Mouse (Mus musculus) lung, embryonic 16.5 days (tissue): ENCODE measurements around the gene Tmc6. TPM values are rescaled to one million over a fixed set of nuclear protein-coding genes. Genes with fewer than 3 reads are reported as not detected.

ENCODE experiments used
- ATAC-seq: fragments of 200-750 bp; cut with Nextera tagmentation; 2 replicates; pipeline ENCODE4 v1.8.0; 2017; ENCODE audit warnings: low read depth, mild to moderate bottlenecking, moderate library complexity
- H3K27ac ChIP-seq: fragments of 300-500 bp; sonication (generic); 2 replicates; pipeline ENCODE4 v1.5.1; 2014; ENCODE audit warnings: mild to moderate bottlenecking, control low read depth, low read length
- H3K27me3 ChIP-seq: fragments of 300-500 bp; sonication (generic); 2 replicates; pipeline ENCODE4 v1.6.1; 2014; ENCODE audit warnings: low read depth, low read length, mixed read lengths; ENCODE audit not compliant: control insufficient read depth, insufficient read depth
- H3K36me3 ChIP-seq: fragments of 300-500 bp; sonication (generic); 2 replicates; pipeline ENCODE4 v1.6.1; 2014; ENCODE audit warnings: low read length; ENCODE audit not compliant: control insufficient read depth, insufficient read depth
- H3K4me1 ChIP-seq: fragments of 300-500 bp; sonication (generic); replicated peaks from 2 replicates; pipeline ENCODE4 v1.6.1; 2014; ENCODE audit warnings: low read length, mixed read lengths; ENCODE audit not compliant: control insufficient read depth, insufficient read depth
- H3K4me2 ChIP-seq: fragments of 300-500 bp; sonication (generic); 2 replicates; pipeline ENCODE4 v1.6.1; 2014; ENCODE audit warnings: low read depth, low read length, control low read depth
- H3K4me3 ChIP-seq: fragments of 300-500 bp; sonication (generic); 2 replicates; pipeline ENCODE4 v1.5.1; 2014; ENCODE audit warnings: mild to moderate bottlenecking, low read length, control low read depth
- H3K9ac ChIP-seq: fragments of 300-500 bp; sonication (generic); 2 replicates; pipeline ENCODE4 v1.6.1; 2014; ENCODE audit warnings: low read length, control low read depth
- H3K9me3 ChIP-seq: fragments of 300-500 bp; sonication (generic); 2 replicates; pipeline ENCODE4 v1.6.1; 2016; ENCODE audit warnings: low read length; ENCODE audit not compliant: control insufficient read depth
- whole genome bisulfite sequencing: fragments of 180-500 bp; shearing (Covaris S2); extraction: QIAGEN DNeasy Blood & Tissue Kit; methylation state at CpG from one replicate; pipeline ENCODE4 v1.1.7; 2014; 5-methylcytosine and 5-hydroxymethylcytosine counted together
- polyA plus RNA-seq: library from polyadenylated mRNA; unstranded; fragments of >200 nt; fragmentation: Nextera tagmentation; extraction: Ambion mirVana; gene quantifications from 2 replicates; pipeline ENCODE4 v1.2.1, GENCODE M21; 2015

Gene Tmc6
- polyA plus RNA-seq, 1 experiment from 2014 or later: 23.6 TPM

DNA sequence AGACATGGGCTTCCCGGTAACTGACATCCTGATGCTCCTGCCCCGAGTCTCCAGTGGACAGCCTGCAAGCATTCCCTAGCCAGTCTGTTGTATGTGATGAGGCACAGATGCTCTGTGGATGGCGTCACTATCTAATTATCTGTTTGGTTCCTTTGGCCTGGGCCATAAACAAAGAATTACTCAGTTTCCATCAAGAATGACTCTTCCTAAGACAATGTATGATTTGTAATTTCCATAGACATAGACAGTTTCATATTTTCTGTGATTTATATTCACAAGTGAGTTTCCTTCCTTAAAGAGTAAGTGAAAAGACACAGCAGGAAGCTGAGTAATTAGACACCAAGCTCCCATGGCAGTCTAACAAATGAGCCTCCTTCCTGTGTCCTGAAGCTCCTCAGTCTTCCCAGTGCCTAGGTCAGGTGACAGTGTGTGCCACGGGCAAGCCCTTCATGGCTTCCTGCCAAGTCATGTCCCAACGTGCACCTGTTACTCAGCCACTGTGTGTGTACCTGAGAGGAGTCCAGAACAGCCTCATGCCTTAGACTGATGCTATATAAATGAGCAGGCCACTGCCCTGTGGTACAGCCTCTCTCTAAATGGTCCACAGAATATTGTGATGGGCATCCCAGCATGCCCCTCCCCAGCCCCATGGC, 45.8 kb downstream of the Tmc6 start:
- WGBS: 50% methylated on average over 5 of the region's 5 CpGs
- no peak overlapping the region for H3K4me3 ChIP-seq
- H3K36me3 ChIP-seq: peaks cover 25% of the 10 kb centered on the region
- H3K27me3 ChIP-seq: no peaks in the 10 kb centered on the region
- H3K4me2 ChIP-seq: no peak overlapping the region
- H3K4me1 ChIP-seq: no peaks in the 10 kb centered on the region
- H3K9ac ChIP-seq: no peak overlapping the region
- ATAC-seq: no peak; the same call in 1 of the 2 replicates
- no peaks in the 10 kb centered on the region for H3K9me3 ChIP-seq
- no peak overlapping the region for H3K27ac ChIP-seq

DNA sequence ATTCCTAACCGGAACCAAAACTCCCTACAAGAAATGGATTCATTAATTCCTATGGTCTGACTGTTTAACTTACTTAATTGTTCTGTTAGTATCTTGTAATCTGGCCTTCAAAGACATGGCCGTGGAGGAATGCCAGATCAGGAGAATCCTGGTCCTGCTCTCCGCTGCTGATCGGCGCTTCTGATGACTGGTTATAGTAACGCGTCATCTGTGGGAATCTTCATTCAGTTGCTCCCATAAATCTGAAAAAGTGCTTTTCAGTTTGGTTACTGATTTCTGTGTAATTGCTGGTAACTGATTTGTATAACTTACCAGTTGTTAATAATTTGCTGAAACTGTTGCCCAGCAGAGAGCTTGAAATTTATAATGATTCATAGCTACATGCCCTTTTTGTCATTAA, 50.5 kb downstream of the Tmc6 start:
- Histone ChIP-seq H3K27ac (no peak overlapping the region), H3K4me1 (peaks cover 10% of the 10 kb centered on the region; the same call in 1 of the 2 replicates), H3K36me3 (0 out of 2 replicates have a peak, but pooled peaks cover 2% of the 10 kb centered on the region), H3K9me3 (no peaks in the 10 kb centered on the region), H3K4me2 (no peak overlapping the region), H3K9ac (no peak overlapping the region), H3K4me3 (no peak overlapping the region), H3K27me3 (no peaks in the 10 kb centered on the region)
- WGBS: 87% methylated on average over 7 of the region's 7 CpGs
- no peak for ATAC-seq

DNA sequence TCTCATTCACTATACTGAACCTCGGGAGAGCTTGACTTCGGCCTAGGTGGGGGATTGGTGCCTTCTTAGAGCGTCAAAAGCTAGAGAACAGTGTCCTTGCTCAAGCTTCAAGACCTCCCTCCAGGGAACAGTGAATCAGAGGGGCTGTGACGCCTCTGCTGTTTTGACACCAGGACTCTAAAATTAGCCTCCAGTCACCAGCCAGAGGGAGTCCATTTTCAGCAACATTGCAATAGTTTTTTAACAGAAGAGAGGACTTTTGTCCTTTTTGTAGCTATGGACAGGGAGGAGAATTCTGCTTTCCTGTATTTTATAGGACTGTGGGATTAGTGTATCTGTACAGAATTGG, 51.5 kb downstream of the Tmc6 start:
- Histone ChIP-seq H3K9me3 (no peaks in the 10 kb centered on the region), H3K4me3 (no peak overlapping the region), H3K36me3 (no peaks in the 10 kb centered on the region), H3K27me3 (no peaks in the 10 kb centered on the region), H3K4me2 (no peak overlapping the region), H3K4me1 (peaks cover 10% of the 10 kb centered on the region; the same call in 1 of the 2 replicates), H3K27ac (no peak overlapping the region), H3K9ac (no peak overlapping the region)
- no peak for ATAC-seq
- WGBS: 77% methylated on average over 4 of the region's 4 CpGs

DNA sequence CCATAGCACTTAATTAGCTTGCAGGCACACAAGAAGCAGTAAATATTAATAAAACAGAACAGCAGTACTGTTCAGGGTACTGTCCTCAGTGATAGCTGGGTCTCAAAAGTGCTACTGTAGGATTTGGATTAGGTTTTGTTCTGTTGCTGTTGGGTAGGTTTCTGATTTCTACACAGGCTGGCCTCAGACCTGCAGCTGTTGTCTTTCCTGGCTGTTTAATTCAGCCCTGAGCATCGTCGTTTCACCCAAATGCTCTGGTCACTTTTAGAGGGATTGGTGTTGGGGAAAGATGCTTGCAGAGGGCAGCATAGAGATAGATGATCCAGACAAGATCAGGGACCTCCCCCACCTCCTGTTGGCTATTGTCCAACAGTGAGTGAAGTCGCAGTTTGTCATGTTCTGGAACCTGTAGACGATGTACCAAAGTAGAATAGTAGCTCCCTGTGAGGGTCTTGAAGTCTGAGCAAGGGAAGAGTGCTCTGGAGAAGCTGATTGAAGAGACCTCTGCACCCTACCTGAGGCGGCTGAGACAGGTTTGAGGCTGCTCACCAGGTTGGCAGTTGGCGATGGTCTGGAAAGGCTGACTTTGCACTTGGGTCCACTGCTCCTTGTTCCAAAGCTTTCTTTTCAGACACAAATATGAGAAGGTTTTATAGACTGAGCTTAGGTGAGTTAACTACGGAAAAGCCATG, 52.1 kb downstream of the Tmc6 start:
- WGBS: 71% methylated on average over 7 of the region's 7 CpGs
- H3K4me2 ChIP-seq: no peak overlapping the region
- H3K27me3 ChIP-seq: no peaks in the 10 kb centered on the region
- no peak for ATAC-seq
- H3K27ac ChIP-seq: no peak overlapping the region
- peaks cover 10% of the 10 kb centered on the region; the same call in 1 of the 2 replicates for H3K4me1 ChIP-seq
- H3K4me3 ChIP-seq: no peak overlapping the region
- no peaks in the 10 kb centered on the region for H3K9me3 ChIP-seq
- H3K36me3 ChIP-seq: no peaks in the 10 kb centered on the region
- H3K9ac ChIP-seq: no peak overlapping the region

DNA sequence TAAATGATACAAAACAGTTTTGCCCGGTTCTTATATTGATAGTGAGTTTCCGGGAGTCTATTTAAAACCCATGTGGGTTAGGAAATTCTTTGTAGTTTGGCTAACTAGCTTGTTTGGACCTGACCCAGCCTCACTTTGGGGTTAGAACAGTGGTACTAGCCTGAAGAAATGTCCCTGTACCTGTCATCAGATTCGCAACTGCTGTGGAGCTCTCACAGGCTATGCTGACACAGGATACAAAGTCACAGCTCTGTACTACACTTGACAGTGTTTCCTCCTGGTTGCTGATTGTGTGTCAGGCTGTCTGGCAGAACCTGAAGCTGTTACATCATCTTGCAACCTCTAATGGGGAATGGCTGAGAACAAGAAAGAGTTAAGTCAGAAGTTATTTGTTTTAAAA, 52.7 kb downstream of the Tmc6 start:
- H3K36me3 ChIP-seq: no peaks in the 10 kb centered on the region
- ATAC-seq: peak; percentile 49
- no peak overlapping the region for H3K4me3 ChIP-seq
- H3K9ac ChIP-seq: no peak overlapping the region
- no peak overlapping the region for H3K4me2 ChIP-seq
- H3K4me1 ChIP-seq: peaks cover 10% of the 10 kb centered on the region; the same call in 1 of the 2 replicates
- no peak overlapping the region for H3K27ac ChIP-seq
- H3K27me3 ChIP-seq: no peaks in the 10 kb centered on the region
- H3K9me3 ChIP-seq: no peaks in the 10 kb centered on the region
- 65% methylated on average over 3 of the region's 3 CpGs for WGBS

DNA sequence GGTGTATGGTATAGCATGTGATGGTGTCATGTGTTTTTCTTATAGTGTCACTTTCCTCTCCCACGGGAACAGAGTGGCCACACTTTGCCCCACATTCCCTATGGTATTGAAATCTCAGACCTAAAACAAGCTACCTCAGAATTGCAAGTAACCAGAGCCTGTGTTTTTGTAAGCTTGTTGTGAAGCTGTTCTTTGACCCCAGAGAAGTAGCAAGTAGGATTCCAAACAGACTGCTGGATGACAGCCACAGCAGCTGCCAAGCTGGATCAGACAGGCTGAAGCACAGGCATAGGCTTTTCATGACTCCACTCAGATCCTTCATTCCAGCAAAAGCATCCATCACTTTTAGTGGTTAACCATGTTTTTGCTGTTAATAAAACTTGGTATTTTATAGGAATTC, 53.2 kb downstream of the Tmc6 start:
- Histone ChIP-seq H3K9me3 (no peaks in the 10 kb centered on the region), H3K4me1 (peaks cover 10% of the 10 kb centered on the region; the same call in 1 of the 2 replicates), H3K27ac (0 out of 2 replicates have a peak overlapping the region, but pooled peaks have one; percentile 2), H3K36me3 (no peaks in the 10 kb centered on the region), H3K9ac (no peak overlapping the region), H3K27me3 (no peaks in the 10 kb centered on the region), H3K4me2 (no peak overlapping the region), H3K4me3 (no peak overlapping the region)
- ATAC-seq: peak; percentile 79; the same call in 1 of the 2 replicates
- 50% methylated on average over 1 of the region's 1 CpGs for WGBS

DNA sequence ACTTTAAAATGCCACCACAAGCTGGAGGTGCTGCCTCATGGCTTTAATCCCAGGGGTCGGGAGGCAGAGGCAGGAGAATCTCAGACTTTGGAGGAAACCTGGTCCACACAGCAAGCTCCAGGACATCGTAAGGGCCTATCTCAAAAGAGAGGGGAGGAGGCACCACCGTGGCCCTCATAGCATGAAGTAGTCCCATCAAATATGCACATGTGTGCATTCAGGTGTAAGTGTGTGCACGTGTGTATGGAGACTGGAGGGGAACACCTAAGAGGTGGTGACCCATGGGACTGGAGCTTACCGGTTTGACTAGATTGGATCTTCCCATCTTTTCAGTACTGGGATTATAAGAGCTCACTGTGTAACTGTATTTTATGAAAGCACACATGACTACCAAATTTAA, 53.8 kb downstream of the Tmc6 start:
- 89% methylated on average over 5 of the region's 5 CpGs for WGBS
- peaks cover 10% of the 10 kb centered on the region; the same call in 1 of the 2 replicates for H3K4me1 ChIP-seq
- no peaks in the 10 kb centered on the region for H3K27me3 ChIP-seq
- H3K27ac ChIP-seq: no peak overlapping the region
- no peak overlapping the region for H3K4me2 ChIP-seq
- H3K36me3 ChIP-seq: no peaks in the 10 kb centered on the region
- no peak overlapping the region for H3K4me3 ChIP-seq
- H3K9me3 ChIP-seq: no peaks in the 10 kb centered on the region
- no peak for ATAC-seq
- no peak overlapping the region for H3K9ac ChIP-seq

DNA sequence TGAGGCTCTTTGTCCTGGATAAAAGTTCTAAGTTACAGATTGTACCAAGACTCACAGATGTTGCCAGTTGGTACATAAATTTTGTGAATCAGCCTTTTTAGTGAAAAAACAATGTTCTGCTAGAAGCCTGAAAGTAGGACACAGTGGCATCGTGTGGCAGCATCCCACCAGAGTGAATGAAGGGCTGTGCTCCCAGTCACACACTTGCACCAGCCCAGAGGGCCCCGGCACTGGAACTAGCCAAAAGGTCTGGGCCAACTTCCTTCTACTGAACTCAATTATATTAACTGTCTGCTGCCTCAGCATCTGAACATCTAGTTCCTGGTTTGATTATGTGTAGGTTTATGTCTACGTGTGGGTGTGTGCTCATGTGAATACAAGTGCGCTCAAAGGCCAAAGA, 55.0 kb downstream of the Tmc6 start:
- Histone ChIP-seq H3K4me1 (peaks cover 10% of the 10 kb centered on the region; the same call in 1 of the 2 replicates), H3K27ac (no peak overlapping the region), H3K27me3 (no peaks in the 10 kb centered on the region), H3K36me3 (peaks cover 7% of the 10 kb centered on the region; the same call in 1 of the 2 replicates), H3K4me3 (no peak overlapping the region), H3K9ac (no peak overlapping the region), H3K4me2 (no peak overlapping the region), H3K9me3 (no peaks in the 10 kb centered on the region)
- no peak for ATAC-seq
- WGBS: 89% methylated on average over 4 of the region's 4 CpGs

DNA sequence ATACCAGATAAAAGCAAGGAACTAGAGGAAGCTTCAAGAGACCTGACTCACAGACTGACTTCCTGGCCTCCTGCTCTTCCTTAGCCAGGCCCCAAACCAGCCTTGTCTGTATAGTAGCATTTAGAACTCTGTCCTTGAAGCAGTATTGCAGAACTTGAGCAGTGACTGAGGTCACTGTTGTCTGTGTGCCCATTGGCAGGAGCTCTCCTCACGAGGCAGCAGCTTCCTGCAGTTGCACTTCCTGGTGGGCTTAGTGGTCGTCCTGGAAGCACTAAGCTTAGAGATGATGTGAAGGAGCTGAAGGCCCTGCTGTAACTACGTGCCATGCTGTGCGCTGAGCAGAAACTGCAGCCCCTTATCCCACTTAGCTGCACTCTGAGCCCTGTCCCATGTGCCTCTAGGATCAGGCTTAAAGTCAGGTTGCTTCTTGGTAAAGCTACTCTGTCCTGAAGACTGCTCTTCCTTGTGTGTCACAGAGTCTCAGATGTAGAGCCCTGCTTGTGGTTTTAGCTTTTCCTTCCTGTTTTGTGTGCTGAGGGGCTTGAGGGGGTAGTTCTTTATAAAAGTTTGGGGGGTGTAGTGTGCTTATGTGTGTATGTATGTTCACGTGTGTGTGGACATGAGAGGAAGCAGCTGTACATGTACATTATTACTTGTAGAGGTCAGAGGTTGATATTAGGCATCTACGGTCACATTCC, 57.2 kb downstream of the Tmc6 start:
- no peak overlapping the region for H3K9ac ChIP-seq
- peaks cover 18% of the 10 kb centered on the region for H3K36me3 ChIP-seq
- WGBS: 77% methylated on average over 6 of the region's 6 CpGs

More for the DNA sequence above, 57.2 kb downstream of the Tmc6 start:
- Histone ChIP-seq H3K9me3 (no peaks in the 10 kb centered on the region), H3K27me3 (no peaks in the 10 kb centered on the region), H3K27ac (no peak overlapping the region), H3K4me1 (peaks cover 6% of the 10 kb centered on the region; the same call in 1 of the 2 replicates), H3K4me2 (no peak overlapping the region), H3K4me3 (no peak overlapping the region)
- no peak for ATAC-seq
